Mouse (Mus musculus): ENCODE measurements around the gene Fads6. TPM values are rescaled to one million over a fixed set of nuclear protein-coding genes. Genes with fewer than 3 reads are reported as not detected.

The Fads6 gene
- polyA plus RNA-seq, 1 experiment from 2014 or later, result 0.55 TPM

- peaks cover 6% of the 10 kb centered on the region for H3K27me3 ChIP-seq
- no peaks in the 10 kb centered on the region for H3K9me3 ChIP-seq (replicated peaks)
- 85% methylated on average over 7 of the region's 7 CpGs for WGBS
- peaks cover 23% of the 10 kb centered on the region for H3K4me1 ChIP-seq
- no peak for ATAC-seq (replicated peaks; ENCODE audit: low FRiP score)
- H3K4me2 ChIP-seq, result no peak overlapping the region
- no peak overlapping the region for H3K27ac ChIP-seq
- peaks cover 2% of the 10 kb centered on the region; the same call in 1 of the 2 replicates for H3K36me3 ChIP-seq
- no peak overlapping the region for H3K9ac ChIP-seq
- H3K4me3 ChIP-seq (replicated peaks), result no peak overlapping the region
Observed at GRCm38 (mm10) chr11:115274178-115274577, 23.3 kb downstream of the Fads6 start.

- Histone ChIP-seq H3K4me2 (no peak overlapping the region), H3K4me1 (peaks cover 23% of the 10 kb centered on the region), H3K27me3 (peaks cover 11% of the 10 kb centered on the region), H3K9me3 (replicated peaks) (no peaks in the 10 kb centered on the region), H3K9ac (no peak overlapping the region), H3K27ac (no peak overlapping the region), H3K36me3 (peaks cover 7% of the 10 kb centered on the region; the same call in 1 of the 2 replicates), H3K4me3 (replicated peaks) (no peak overlapping the region)
- 39% methylated on average over 7 of the region's 7 CpGs for whole genome bisulfite sequencing
- ATAC-seq (replicated peaks; ENCODE audit: low FRiP score), result no peak
Observed at GRCm38 (mm10) chr11:115273735-115274134, 23.7 kb downstream of the Fads6 start.

DNA sequence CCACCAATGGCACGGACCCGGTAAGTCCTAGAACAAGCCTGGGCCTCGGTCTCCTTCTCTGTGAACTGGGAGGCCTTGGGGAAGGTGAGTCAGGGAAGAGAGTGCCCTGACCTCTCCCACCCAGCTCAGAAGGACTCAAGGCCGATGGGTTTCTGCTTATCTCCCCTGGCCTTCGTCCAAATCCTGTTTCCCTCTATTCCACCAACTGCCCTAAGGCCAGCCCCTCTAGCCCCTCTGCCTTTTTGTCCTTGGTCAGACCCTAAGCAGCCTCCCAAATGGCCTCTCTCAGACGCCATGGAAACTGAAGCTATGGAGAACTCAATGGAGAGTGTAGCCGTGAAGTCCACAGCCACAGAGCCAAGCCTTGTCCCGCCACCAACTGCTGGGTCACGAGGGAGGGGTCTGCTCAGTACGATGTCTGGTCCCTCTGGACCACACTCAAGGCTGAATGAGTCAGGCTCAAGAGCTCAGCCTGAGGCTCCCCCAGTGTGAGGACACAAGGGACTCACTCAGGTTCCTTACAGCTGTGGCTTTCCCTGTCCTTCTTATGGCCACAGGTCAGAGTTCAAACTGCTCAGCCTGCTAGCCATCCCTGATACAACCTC, 24.5 kb downstream of the Fads6 start:
- Histone ChIP-seq H3K9me3 (replicated peaks) (no peaks in the 10 kb centered on the region), H3K4me3 (replicated peaks) (no peak overlapping the region), H3K9ac (no peak overlapping the region), H3K27ac (no peak overlapping the region), H3K4me2 (no peak overlapping the region), H3K4me1 (peaks cover 22% of the 10 kb centered on the region), H3K36me3 (peaks cover 11% of the 10 kb centered on the region; the same call in 1 of the 2 replicates), H3K27me3 (peaks cover 18% of the 10 kb centered on the region)
- no peak for ATAC-seq (replicated peaks; ENCODE audit: low FRiP score)
- 75% methylated on average over 10 of the region's 10 CpGs for WGBS

- Histone ChIP-seq H3K4me3 (replicated peaks) (no peak overlapping the region), H3K9ac (no peak overlapping the region), H3K27ac (no peak overlapping the region), H3K36me3 (peaks cover 11% of the 10 kb centered on the region; the same call in 1 of the 2 replicates), H3K4me2 (no peak overlapping the region), H3K4me1 (peaks cover 27% of the 10 kb centered on the region), H3K27me3 (peaks cover 33% of the 10 kb centered on the region), H3K9me3 (replicated peaks) (no peaks in the 10 kb centered on the region)
- no peak for ATAC-seq (replicated peaks; ENCODE audit: low FRiP score)
- WGBS, result 63% methylated on average over 10 of the region's 10 CpGs
Observed at GRCm38 (mm10) chr11:115271481-115271880, 26.0 kb downstream of the Fads6 start.

DNA sequence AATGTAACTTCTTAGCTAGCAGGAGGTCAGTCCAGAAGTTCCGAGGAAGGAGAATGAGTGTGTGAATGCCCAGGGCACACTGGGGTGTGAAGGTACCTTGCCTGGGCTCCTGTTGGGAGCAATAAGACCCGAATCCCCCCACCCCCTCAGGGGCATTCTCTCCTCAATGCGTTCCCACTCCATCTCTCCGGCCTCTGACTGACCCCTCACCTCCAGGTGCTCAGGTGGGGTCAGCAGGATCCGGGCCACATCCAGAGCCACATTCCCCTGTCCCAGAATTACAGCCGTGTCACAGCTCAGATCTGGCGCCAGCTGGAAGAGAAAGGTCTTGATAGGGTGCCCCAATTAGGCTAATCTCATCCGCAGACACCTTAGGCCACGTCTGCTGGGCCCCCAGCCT, 26.4 kb downstream of the Fads6 start:
- Histone ChIP-seq H3K36me3 (peaks cover 11% of the 10 kb centered on the region; the same call in 1 of the 2 replicates), H3K4me2 (no peak overlapping the region), H3K4me1 (peaks cover 27% of the 10 kb centered on the region), H3K27ac (no peak overlapping the region), H3K27me3 (peaks cover 38% of the 10 kb centered on the region), H3K9me3 (replicated peaks) (no peaks in the 10 kb centered on the region), H3K9ac (no peak overlapping the region), H3K4me3 (replicated peaks) (no peak overlapping the region)
- WGBS, result 80% methylated on average over 9 of the region's 9 CpGs
- ATAC-seq (replicated peaks; ENCODE audit: low FRiP score), result no peak

GRCm38 (mm10) chr11:115270148-115270861, 27.2 kb downstream of the Fads6 start:
- Histone ChIP-seq H3K4me1 (peaks cover 27% of the 10 kb centered on the region), H3K9me3 (replicated peaks) (no peaks in the 10 kb centered on the region), H3K27ac (no peak overlapping the region), H3K9ac (no peak overlapping the region), H3K36me3 (peaks cover 11% of the 10 kb centered on the region; the same call in 1 of the 2 replicates), H3K4me2 (no peak overlapping the region), H3K4me3 (replicated peaks) (no peak overlapping the region), H3K27me3 (peaks cover 45% of the 10 kb centered on the region)
- no peak for ATAC-seq (replicated peaks; ENCODE audit: low FRiP score)
- 25% methylated on average over 19 of the region's 19 CpGs for WGBS

GRCm38 (mm10) chr11:115269330-115270066, 28.0 kb downstream of the Fads6 start:
- no peak overlapping the region for H3K4me2 ChIP-seq
- no peaks in the 10 kb centered on the region for H3K9me3 ChIP-seq (replicated peaks)
- peaks cover 32% of the 10 kb centered on the region for H3K4me1 ChIP-seq
- H3K36me3 ChIP-seq, result peaks cover 11% of the 10 kb centered on the region; the same call in 1 of the 2 replicates
- 83% methylated on average over 26 of the region's 27 CpGs for WGBS
- ATAC-seq (replicated peaks; ENCODE audit: low FRiP score), result no peak
- H3K27ac ChIP-seq, result no peak overlapping the region
- no peak overlapping the region for H3K9ac ChIP-seq
- peaks cover 53% of the 10 kb centered on the region for H3K27me3 ChIP-seq
- no peak overlapping the region for H3K4me3 ChIP-seq (replicated peaks)

GRCm38 (mm10) chr11:115267958-115268357, 29.5 kb downstream of the Fads6 start:
- WGBS, result 58% methylated on average over 11 of the region's 11 CpGs
- ATAC-seq (replicated peaks; ENCODE audit: low FRiP score), result no peak
- no peak overlapping the region for H3K27ac ChIP-seq
- peaks cover 69% of the 10 kb centered on the region for H3K27me3 ChIP-seq
- no peak overlapping the region for H3K4me3 ChIP-seq (replicated peaks)
- H3K36me3 ChIP-seq, result peaks cover 11% of the 10 kb centered on the region; the same call in 1 of the 2 replicates
- no peak overlapping the region for H3K4me2 ChIP-seq
- no peak overlapping the region for H3K9ac ChIP-seq
- H3K4me1 ChIP-seq, result peaks cover 32% of the 10 kb centered on the region
- H3K9me3 ChIP-seq (replicated peaks), result no peaks in the 10 kb centered on the region

GRCm38 (mm10) chr11:115267061-115267883, 30.2 kb downstream of the Fads6 start, which contains the start of gene Grin2c:
Gene Grin2c, minus strand, starts transcription at chr11:115267243.
- peak within 1 kb of the TSS; percentile 39 for H3K4me3 ChIP-seq (replicated peaks)
- 0 out of 2 replicates have a peak within 1 kb of the TSS, but pooled peaks have one; percentile 3 for H3K9ac ChIP-seq
- H3K4me1 ChIP-seq, result peaks cover 32% of the 10 kb centered on the region
- peaks cover 76% of the 10 kb centered on the region for H3K27me3 ChIP-seq
- H3K36me3 ChIP-seq, result peaks cover 11% of the 10 kb centered on the region; the same call in 1 of the 2 replicates
- H3K9me3 ChIP-seq (replicated peaks), result no peaks in the 10 kb centered on the region
- ATAC-seq (replicated peaks; ENCODE audit: low FRiP score), result no peak
- H3K4me2 ChIP-seq, result peak within 1 kb of the TSS; percentile 68
- 8% methylated on average over 29 of the region's 50 CpGs for WGBS
- H3K27ac ChIP-seq, result no peak within 1 kb of the TSS

DNA sequence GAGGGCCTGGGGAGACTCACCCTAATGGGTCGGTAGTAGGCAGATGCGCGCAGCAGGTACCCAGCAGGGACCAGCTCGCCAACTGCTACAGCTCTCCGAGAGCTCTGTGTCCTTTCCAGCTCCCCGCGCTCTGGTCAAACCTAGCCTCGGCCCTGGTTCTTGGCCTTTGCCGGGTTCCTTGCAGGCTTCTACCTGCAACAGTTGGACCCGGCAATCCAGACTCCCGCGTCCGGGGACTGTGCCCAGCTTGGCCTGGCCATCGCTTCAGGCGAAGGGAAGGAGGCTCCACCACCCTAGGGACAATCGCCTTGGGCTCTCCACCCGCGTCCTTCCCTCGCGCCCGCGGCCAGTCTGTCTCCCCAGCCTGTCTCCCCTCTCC, 31.1 kb downstream of the Fads6 start:
- peaks cover 84% of the 10 kb centered on the region for H3K27me3 ChIP-seq
- H3K9me3 ChIP-seq (replicated peaks), result no peaks in the 10 kb centered on the region
- no peak overlapping the region for H3K9ac ChIP-seq
- 2% methylated on average over 22 of the region's 22 CpGs for WGBS
- peak overlapping the region; percentile 39 for H3K4me3 ChIP-seq (replicated peaks)
- peaks cover 11% of the 10 kb centered on the region; the same call in 1 of the 2 replicates for H3K36me3 ChIP-seq
- peaks cover 32% of the 10 kb centered on the region for H3K4me1 ChIP-seq
- H3K4me2 ChIP-seq, result peak overlapping the region; percentile 68
- no peak overlapping the region for H3K27ac ChIP-seq
- no peak for ATAC-seq (replicated peaks; ENCODE audit: low FRiP score)

GRCm38 (mm10) chr11:115265771-115266399, 31.6 kb downstream of the Fads6 start:
- no peak for ATAC-seq (replicated peaks; ENCODE audit: low FRiP score)
- no peak overlapping the region for H3K27ac ChIP-seq
- WGBS, result 3% methylated on average over 20 of the region's 20 CpGs
- 0 out of 2 replicates have a peak overlapping the region, but pooled peaks have one; percentile 54 for H3K4me2 ChIP-seq
- peaks cover 32% of the 10 kb centered on the region for H3K4me1 ChIP-seq
- H3K36me3 ChIP-seq, result peaks cover 11% of the 10 kb centered on the region; the same call in 1 of the 2 replicates
- peaks cover 89% of the 10 kb centered on the region for H3K27me3 ChIP-seq
- no peaks in the 10 kb centered on the region for H3K9me3 ChIP-seq (replicated peaks)
- peak overlapping the region; percentile 39; the same call in 1 of the 2 replicates for H3K4me3 ChIP-seq (replicated peaks)
- H3K9ac ChIP-seq, result no peak overlapping the region
